Mouse (Mus musculus): Measurements from ENCODE around the gene Dusp6.
A peak's percentile ranks its signal among the peaks of the same experiment; 100 is the strongest.

Dusp6 gene

GRCm38 (mm10) chr10:99273006-99273405, 10.0 kb downstream of the Dusp6 start:
- DNase-seq (ENCODE audit: low spot score in 2 of 2) = no peak

- peak in 1 of 2 experiments; percentile 36 for DNase-seq (ENCODE audit: low spot score in 2 of 2)
Observed at GRCm38 (mm10) chr10:99274640-99275039, 11.6 kb downstream of the Dusp6 start.

GRCm38 (mm10) chr10:99279067-99279880, 16.2 kb downstream of the Dusp6 start:
- DNase-seq (ENCODE audit: low spot score in 2 of 2) = no peak

- DNase-seq (ENCODE audit: low spot score in 2 of 2) = no peak
Observed at GRCm38 (mm10) chr10:99283981-99284385, 21.0 kb downstream of the Dusp6 start.

- no peak for DNase-seq (ENCODE audit: low spot score in 2 of 2)
Observed at GRCm38 (mm10) chr10:99284918-99285317, 21.9 kb downstream of the Dusp6 start.

- no peak for DNase-seq (ENCODE audit: low spot score in 2 of 2)
Observed at GRCm38 (mm10) chr10:99285759-99286158, 22.7 kb downstream of the Dusp6 start.

GRCm38 (mm10) chr10:99286213-99286612, 23.2 kb downstream of the Dusp6 start:
- DNase-seq (ENCODE audit: low spot score in 2 of 2) = peak in 1 of 2 experiments; percentile 27

GRCm38 (mm10) chr10:99286787-99287186, 23.8 kb downstream of the Dusp6 start:
- DNase-seq (ENCODE audit: low spot score in 2 of 2) = peak; percentile 21 to 33

GRCm38 (mm10) chr10:99287206-99287605, 24.2 kb downstream of the Dusp6 start:
- no peak for DNase-seq (ENCODE audit: low spot score in 2 of 2)

GRCm38 (mm10) chr10:99289176-99289575, 26.1 kb downstream of the Dusp6 start:
- DNase-seq (ENCODE audit: low spot score in 2 of 2) = no peak

GRCm38 (mm10) chr10:99293111-99293640, 30.1 kb downstream of the Dusp6 start:
- no peak for DNase-seq (ENCODE audit: low spot score in 2 of 2)

GRCm38 (mm10) chr10:99297721-99298120, 34.7 kb downstream of the Dusp6 start:
- no peak for DNase-seq (ENCODE audit: low spot score in 2 of 2)

GRCm38 (mm10) chr10:99298328-99299295, 35.6 kb downstream of the Dusp6 start:
- DNase-seq (ENCODE audit: low spot score in 2 of 2) = peak; percentile 17 to 23

- no peak for DNase-seq (ENCODE audit: low spot score in 2 of 2)
Observed at GRCm38 (mm10) chr10:99299303-99299702, 36.3 kb downstream of the Dusp6 start.

GRCm38 (mm10) chr10:99302051-99302450, 39.0 kb downstream of the Dusp6 start:
- no peak for DNase-seq (ENCODE audit: low spot score in 2 of 2)

- no peak for DNase-seq (ENCODE audit: low spot score in 2 of 2)
Observed at GRCm38 (mm10) chr10:99308837-99309236, 45.8 kb downstream of the Dusp6 start.

- no peak for DNase-seq (ENCODE audit: low spot score in 2 of 2)
Observed at GRCm38 (mm10) chr10:99309617-99310016, 46.6 kb downstream of the Dusp6 start.

- DNase-seq (ENCODE audit: low spot score in 2 of 2) = no peak
Observed at GRCm38 (mm10) chr10:99310204-99310603, 47.2 kb downstream of the Dusp6 start.

GRCm38 (mm10) chr10:99311956-99312355, 48.9 kb downstream of the Dusp6 start:
- DNase-seq (ENCODE audit: low spot score in 2 of 2) = no peak

GRCm38 (mm10) chr10:99314366-99314765, 51.3 kb downstream of the Dusp6 start:
- DNase-seq (ENCODE audit: low spot score in 2 of 2) = no peak

GRCm38 (mm10) chr10:99317057-99317456, 54.0 kb downstream of the Dusp6 start:
- no peak for DNase-seq (ENCODE audit: low spot score in 2 of 2)

Measured in heart, adult 9 months (tissue).